Mouse (Mus musculus): ENCODE results near the gene Prdm15.

The Prdm15 gene

GRCm38 (mm10) chr16:97756460-97756859 is 95.2 kb downstream of the Prdm15 start:
- in situ Hi-C loops (cut with MboI; ENCODE audit: unreplicated experiment in 2 of 2): no loop called here

GRCm38 (mm10) chr16:97752316-97752941 is 99.2 kb downstream of the Prdm15 start:
- in situ Hi-C loops (cut with MboI; ENCODE audit: unreplicated experiment in 2 of 2): no loop called here

- in situ Hi-C loops (cut with MboI; ENCODE audit: unreplicated experiment in 2 of 2): no loop called here
These were observed 99.8 kb downstream of the Prdm15 start for GRCm38 (mm10) chr16:97751884-97752283.

- in situ Hi-C loops (cut with MboI; ENCODE audit: unreplicated experiment in 2 of 2): no loop called here
These were observed 103.2 kb downstream of the Prdm15 start for GRCm38 (mm10) chr16:97748421-97748820.

Data from v-Abl transformed pro-B cells (cell line).